Mouse (Mus musculus): Measurements from ENCODE around the gene Plcd1. TPM values are rescaled to one million over a fixed set of nuclear protein-coding genes. Genes with fewer than 3 reads are reported as not detected.

Plcd1 gene
- total RNA-seq, 2 experiments from 2014 or later: 8.5 to 8.6 TPM

- no peak for DNase-seq
These were observed 39.2 kb downstream of the Plcd1 start for GRCm38 (mm10) chr9:119053964-119054576.

- no peak for DNase-seq
These were observed 41.0 kb downstream of the Plcd1 start, which contains the start of gene Vill for GRCm38 (mm10) chr9:119052154-119052944. Gene Vill (plus strand): TSS chr9:119052778.

- DNase-seq: no peak
These were observed 42.1 kb downstream of the Plcd1 start for GRCm38 (mm10) chr9:119051158-119051557.

- DNase-seq: no peak
These were observed 45.0 kb downstream of the Plcd1 start for GRCm38 (mm10) chr9:119048182-119048903.

GRCm38 (mm10) chr9:119040101-119040775 is 53.1 kb downstream of the Plcd1 start:
- no peak for DNase-seq

- no peak for DNase-seq
These were observed 54.7 kb downstream of the Plcd1 start for GRCm38 (mm10) chr9:119038574-119038973.

GRCm38 (mm10) chr9:119037076-119037730 is 56.1 kb downstream of the Plcd1 start:
- no peak for DNase-seq

- DNase-seq: peak; percentile 78
These were observed 57.5 kb downstream of the Plcd1 start for GRCm38 (mm10) chr9:119035836-119036235.

GRCm38 (mm10) chr9:119034676-119035665 is 58.3 kb downstream of the Plcd1 start:
- no peak for DNase-seq

GRCm38 (mm10) chr9:119034069-119034468 is 59.2 kb downstream of the Plcd1 start:
- DNase-seq: no peak

- no peak for DNase-seq
These were observed 60.0 kb downstream of the Plcd1 start for GRCm38 (mm10) chr9:119033111-119033921.

GRCm38 (mm10) chr9:119032538-119032937 is 60.8 kb downstream of the Plcd1 start:
- no peak for DNase-seq

GRCm38 (mm10) chr9:119031772-119032171 is 61.5 kb downstream of the Plcd1 start:
- peak; percentile 85 for DNase-seq

- DNase-seq: no peak
These were observed 62.3 kb downstream of the Plcd1 start for GRCm38 (mm10) chr9:119031038-119031437.

GRCm38 (mm10) chr9:119029568-119029967 is 63.7 kb downstream of the Plcd1 start:
- peak; percentile 72 for DNase-seq

GRCm38 (mm10) chr9:119028226-119029195 is 64.8 kb downstream of the Plcd1 start:
- DNase-seq: no peak

GRCm38 (mm10) chr9:119027337-119027736 is 66.0 kb downstream of the Plcd1 start:
- DNase-seq: no peak

GRCm38 (mm10) chr9:119025832-119026331 is 67.4 kb downstream of the Plcd1 start:
- no peak for DNase-seq

All from gastrocnemius, postnatal 25 days (tissue).